Mouse (Mus musculus): ENCODE measurements around the gene Kcnab2.

GRCm38 (mm10) chr4:152467951-152468350 lies 9.7 kb downstream of the Kcnab2 start:
- TF ChIP-seq CTCF (IDR thresholded peaks at IDR 0.05; ENCODE audit: insufficient read depth, low read depth, low read length) (no peak), POLR2A (IDR thresholded peaks at IDR 0.05; ENCODE audit: insufficient read depth, low read depth, low read length) (no peak)
